Mouse (Mus musculus) kidney, postnatal 0 days (tissue): ENCODE measurements around the gene Xkr7. TPM values are rescaled to one million over a fixed set of nuclear protein-coding genes. Genes with fewer than 3 reads are reported as not detected.

ENCODE experiments used
- ATAC-seq: fragments of 200-750 bp; cut with Nextera tagmentation; replicated peaks from 2 replicates; pipeline ENCODE4 v1.8.0; 2017; ENCODE audit warnings: low read depth, moderate number of reproducible peaks, moderate TSS enrichment, moderate library complexity; ENCODE audit not compliant: low FRiP score
- DNase-seq: peaks from one replicate; pipeline ENCODE4 v3.0.0-alpha.2; 2016; ENCODE audit warnings: low spot score
- H3K27ac ChIP-seq: fragments of 300-500 bp; sonication (generic); 2 replicates; pipeline ENCODE4 v1.5.1; 2014; ENCODE audit warnings: mild to moderate bottlenecking
- H3K27me3 ChIP-seq: fragments of 300-500 bp; sonication (generic); 2 replicates; pipeline ENCODE4 v1.6.1; 2014; ENCODE audit warnings: low read length, mixed read lengths; ENCODE audit not compliant: insufficient read depth
- H3K36me3 ChIP-seq: fragments of 300-500 bp; sonication (generic); 2 replicates; pipeline ENCODE4 v1.6.1; 2014; ENCODE audit warnings: low read length, mixed read lengths; ENCODE audit not compliant: insufficient read depth
- H3K4me1 ChIP-seq: fragments of 300-500 bp; sonication (generic); replicated peaks from 2 replicates; pipeline ENCODE4 v1.6.1; 2014; ENCODE audit warnings: antibody characterized with exemption, low read length, mixed read lengths; ENCODE audit not compliant: insufficient read depth
- H3K4me2 ChIP-seq: fragments of 300-500 bp; sonication (generic); 2 replicates; pipeline ENCODE4 v1.6.1; 2014; ENCODE audit warnings: mild to moderate bottlenecking, low read length, moderate library complexity, mixed read lengths
- H3K4me3 ChIP-seq: fragments of 300-500 bp; sonication (generic); replicated peaks from 2 replicates; pipeline ENCODE4 v1.5.1; 2014; ENCODE audit warnings: low read depth, low read length
- H3K9ac ChIP-seq: fragments of 300-500 bp; sonication (generic); 2 replicates; pipeline ENCODE4 v1.6.1; 2014; ENCODE audit warnings: low read depth, low read length
- H3K9me3 ChIP-seq: fragments of 300-500 bp; sonication (generic); replicated peaks from 2 replicates; pipeline ENCODE4 v1.6.1; 2016; ENCODE audit warnings: low read length, inconsistent platforms, mixed read lengths
- CTCF ChIP-seq: IDR thresholded peaks from 2 replicates; pipeline ENCODE4 v1.5.1; 2016; ENCODE audit warnings: antibody characterized with exemption, low read depth, mild to moderate bottlenecking, moderate library complexity
- WGBS: fragments of 180-500 bp; shearing (Covaris S2); extraction: QIAGEN DNeasy Blood & Tissue Kit; methylation state at CpG from one replicate; pipeline ENCODE4 v1.1.7; 2014; 5-methylcytosine and 5-hydroxymethylcytosine counted together
- polyA plus RNA-seq: library from polyadenylated mRNA; unstranded; fragments of >200 nt; fragmentation: Nextera tagmentation; extraction: Ambion mirVana; gene quantifications from 2 replicates; pipeline ENCODE4 v1.2.1, GENCODE M21; 2015

Xkr7 gene
- polyA plus RNA-seq, 1 experiment from 2014 or later = not detected

DNA sequence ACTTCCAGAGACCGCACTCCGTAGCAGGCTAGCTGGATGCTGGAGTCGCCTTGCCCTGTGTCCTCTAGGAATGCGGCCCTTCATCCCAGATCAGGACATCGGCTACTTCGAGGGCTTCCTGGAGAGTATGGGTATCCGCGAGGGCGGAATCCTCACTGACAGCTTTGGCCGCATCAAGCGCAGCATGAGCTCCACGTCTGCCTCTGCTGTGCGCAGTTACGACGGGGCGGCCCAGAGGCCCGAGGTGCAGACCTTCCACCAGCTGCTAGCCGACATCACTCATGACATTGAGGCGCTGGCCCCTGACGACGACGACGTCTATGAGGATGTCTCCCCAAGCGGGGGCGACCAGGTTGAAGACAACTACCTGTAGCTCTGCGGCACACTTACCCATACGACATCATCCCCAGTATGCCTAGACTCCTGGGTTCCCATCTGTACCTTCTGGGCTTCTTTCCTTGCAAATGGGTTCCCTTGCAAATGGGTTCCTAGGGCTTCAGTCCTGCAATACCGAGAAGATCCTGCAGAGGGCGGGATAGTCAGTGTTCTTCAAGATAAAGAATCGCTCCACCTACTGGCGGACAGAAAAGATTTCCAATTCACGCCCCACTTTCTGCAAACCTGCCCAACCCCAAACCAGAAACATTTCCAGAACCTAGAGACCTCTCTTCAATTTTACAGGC, 49.3 kb downstream of the Xkr7 start:
- DNase-seq = peak; percentile 95
- ATAC-seq = no peak
- Histone ChIP-seq H3K4me2 (no peak overlapping the region), H3K4me3 (no peak overlapping the region), H3K9me3 (no peaks in the 10 kb centered on the region), H3K4me1 (no peaks in the 10 kb centered on the region), H3K27me3 (no peaks in the 10 kb centered on the region), H3K27ac (no peak overlapping the region), H3K36me3 (no peaks in the 10 kb centered on the region), H3K9ac (no peak overlapping the region)
- peak; percentile 100 for TF ChIP-seq CTCF
- 35% methylated on average over 32 of the region's 32 CpGs for WGBS

DNA sequence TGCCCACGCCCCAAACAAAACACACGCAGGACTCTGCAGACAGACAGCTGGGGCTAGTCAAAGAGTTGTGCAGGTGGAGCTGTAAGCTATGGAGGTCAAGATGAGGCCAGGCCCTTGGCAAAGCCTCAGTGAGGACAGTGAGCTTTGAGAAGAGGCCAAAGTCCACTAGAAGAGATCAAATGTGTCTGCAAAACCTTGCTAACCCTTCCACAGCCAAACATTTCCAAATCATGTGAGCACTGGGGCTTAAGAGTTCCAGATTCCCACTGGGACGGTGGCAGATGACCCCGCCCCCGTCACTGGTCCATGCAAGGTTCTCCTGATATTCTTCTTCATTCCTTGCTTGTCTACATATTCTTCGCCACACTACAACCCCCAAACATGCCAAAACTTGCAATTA, 50.2 kb downstream of the Xkr7 start:
- H3K4me2 ChIP-seq = no peak overlapping the region
- DNase-seq (no peak), ATAC-seq (no peak)
- H3K27ac ChIP-seq = no peak overlapping the region
- no peaks in the 10 kb centered on the region for H3K36me3 ChIP-seq
- no peaks in the 10 kb centered on the region for H3K9me3 ChIP-seq
- WGBS = 77% methylated on average over 6 of the region's 6 CpGs
- H3K4me1 ChIP-seq = no peaks in the 10 kb centered on the region
- no peaks in the 10 kb centered on the region for H3K27me3 ChIP-seq
- no peak overlapping the region for H3K9ac ChIP-seq
- no peak overlapping the region for H3K4me3 ChIP-seq
- no peak for TF ChIP-seq CTCF

DNA sequence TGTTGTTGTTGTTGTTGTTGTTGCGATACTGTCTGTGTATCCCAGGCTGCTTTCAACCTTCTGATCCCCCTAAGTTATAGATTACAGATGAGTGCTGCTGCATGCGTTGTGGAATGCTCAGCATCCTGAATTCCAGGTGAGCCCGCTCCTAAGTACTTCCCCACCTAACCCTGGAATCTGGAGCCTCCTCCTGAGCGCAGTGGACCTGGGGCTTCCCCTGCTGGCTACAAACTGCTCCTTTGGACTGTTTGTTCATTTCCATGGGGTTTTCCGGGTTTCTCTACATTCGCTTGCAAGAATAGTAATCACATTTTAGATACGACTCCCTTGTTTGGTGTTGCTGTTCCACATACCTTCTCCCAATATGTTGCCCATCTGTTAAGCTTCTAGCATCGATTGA, 51.6 kb downstream of the Xkr7 start:
- Histone ChIP-seq H3K27ac (no peak overlapping the region), H3K27me3 (no peaks in the 10 kb centered on the region), H3K9me3 (no peaks in the 10 kb centered on the region), H3K4me2 (no peak overlapping the region), H3K4me1 (no peaks in the 10 kb centered on the region), H3K9ac (no peak overlapping the region), H3K36me3 (no peaks in the 10 kb centered on the region), H3K4me3 (no peak overlapping the region)
- 90% methylated on average over 8 of the region's 8 CpGs for WGBS
- DNase-seq = no peak
- TF ChIP-seq CTCF = no peak
- no peak for ATAC-seq

DNA sequence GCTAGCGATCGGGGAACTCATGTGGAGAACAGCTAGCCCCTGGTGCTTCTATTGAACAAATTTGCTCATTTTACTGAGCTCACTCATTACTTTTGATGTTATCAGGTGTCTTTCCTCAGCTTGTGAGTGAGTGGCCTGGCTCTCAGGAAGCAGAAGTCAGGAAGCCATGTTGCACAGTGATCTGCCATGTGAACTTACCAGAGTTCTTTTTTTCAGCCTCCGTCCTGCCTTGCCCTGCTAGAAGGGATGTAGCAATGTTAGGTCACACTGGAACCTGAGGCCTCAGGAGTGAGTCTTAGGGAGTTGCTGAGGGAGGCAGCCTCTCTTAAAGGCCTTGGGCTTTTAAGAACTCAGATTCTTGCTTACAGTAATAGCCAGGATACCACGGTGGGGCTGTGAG, 52.2 kb downstream of the Xkr7 start:
- no peaks in the 10 kb centered on the region for H3K4me1 ChIP-seq
- no peak overlapping the region for H3K9ac ChIP-seq
- H3K27me3 ChIP-seq = no peaks in the 10 kb centered on the region
- ATAC-seq (no peak), DNase-seq (no peak)
- H3K36me3 ChIP-seq = no peaks in the 10 kb centered on the region
- TF ChIP-seq CTCF = no peak
- 81% methylated on average over 4 of the region's 4 CpGs for WGBS
- H3K4me2 ChIP-seq = no peak overlapping the region
- H3K9me3 ChIP-seq = no peaks in the 10 kb centered on the region
- no peak overlapping the region for H3K4me3 ChIP-seq
- no peak overlapping the region for H3K27ac ChIP-seq

DNA sequence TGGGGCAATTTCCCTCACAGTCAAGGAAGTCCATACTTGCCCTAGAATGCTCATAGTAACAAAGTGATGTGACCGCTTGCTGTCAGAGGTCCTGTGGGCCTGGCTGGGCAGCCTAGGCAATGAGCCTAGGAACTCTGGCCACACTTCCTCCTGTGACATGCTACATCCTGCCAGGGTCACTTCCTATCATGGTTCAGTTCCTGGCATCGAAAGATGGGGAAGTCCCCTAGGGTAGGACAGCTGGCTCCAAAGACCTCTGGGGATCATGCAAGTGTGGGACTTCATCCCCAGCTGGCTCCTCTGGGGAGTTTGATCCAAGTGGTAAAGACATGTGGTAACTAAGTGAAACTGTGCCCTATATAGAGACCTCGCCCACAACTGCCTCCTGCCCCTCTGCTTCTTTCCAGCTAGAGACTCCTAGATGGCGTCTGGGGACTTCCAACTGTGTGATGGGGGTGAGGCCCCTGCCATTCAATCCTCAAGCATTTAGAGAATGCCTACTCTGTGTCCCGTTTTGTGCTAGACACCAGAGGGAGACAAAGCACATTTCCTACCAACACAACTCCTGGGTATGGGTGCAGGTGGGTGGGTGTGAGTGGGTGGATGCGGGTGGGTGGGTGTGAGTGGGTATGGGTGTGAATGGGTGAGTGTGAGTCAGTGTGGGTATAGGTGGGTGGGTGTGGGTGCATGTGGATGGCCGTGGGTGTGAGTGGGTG, 52.8 kb downstream of the Xkr7 start:
- DNase-seq (peak; percentile 35), ATAC-seq (no peak)
- Histone ChIP-seq H3K4me3 (no peak overlapping the region), H3K4me2 (no peak overlapping the region), H3K9ac (no peak overlapping the region), H3K27ac (no peak overlapping the region), H3K4me1 (no peaks in the 10 kb centered on the region), H3K27me3 (no peaks in the 10 kb centered on the region), H3K36me3 (no peaks in the 10 kb centered on the region), H3K9me3 (no peaks in the 10 kb centered on the region)
- TF ChIP-seq CTCF = peak; percentile 38; the same call in 1 of the 2 replicates
- WGBS = 51% methylated on average over 7 of the region's 7 CpGs

DNA sequence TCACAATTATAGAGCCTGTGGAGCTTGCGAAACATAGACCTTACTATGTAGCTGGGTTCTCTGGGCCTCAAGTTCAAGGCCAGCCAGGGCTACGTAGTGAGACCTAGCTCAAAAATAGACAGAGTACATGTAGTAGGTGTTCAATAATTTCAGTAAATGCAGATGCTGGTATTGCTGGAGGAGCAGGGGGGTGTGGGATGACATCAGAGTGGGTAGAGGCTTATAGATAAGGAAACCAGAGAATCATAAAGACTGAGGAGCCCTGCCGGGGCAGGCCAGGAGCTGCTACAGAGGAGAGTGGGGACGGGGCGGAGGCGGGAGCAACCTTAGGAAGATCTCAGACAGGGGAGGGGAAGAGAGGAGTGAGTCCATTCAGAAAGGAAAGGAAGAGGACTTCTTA, 53.9 kb downstream of the Xkr7 start:
- Histone ChIP-seq H3K9ac (no peak overlapping the region), H3K4me1 (no peaks in the 10 kb centered on the region), H3K4me2 (no peak overlapping the region), H3K27ac (no peak overlapping the region), H3K9me3 (no peaks in the 10 kb centered on the region), H3K27me3 (no peaks in the 10 kb centered on the region), H3K36me3 (no peaks in the 10 kb centered on the region), H3K4me3 (no peak overlapping the region)
- no peak for TF ChIP-seq CTCF
- 84% methylated on average over 6 of the region's 6 CpGs for WGBS
- DNase-seq (no peak), ATAC-seq (no peak)
